Mouse (Mus musculus): ENCODE measurements at regions not wholly inside any gene's neighbourhood (a gene's known extent, or its start where the extent isn't known, plus 50 kb on each side); places are given as distances from the start of the nearest gene placed in this dataset.
"Not testable (repeated sequence)": the region's sequence is repeated elsewhere in the genome, so short reads cannot be mapped to it uniquely, and the experiment has no call there.

GRCm38 (mm10) chr8:113465156-113465555, 170.2 kb upstream of the Mon1b start:
- DNase-seq (ENCODE audit: extremely low read depth, insufficient read length, low spot score): no peak

- no peak for DNase-seq (ENCODE audit: extremely low read depth, insufficient read length, low spot score)
Measured at GRCm38 (mm10) chr8:113466683-113467082, 168.7 kb upstream of the Mon1b start.

GRCm38 (mm10) chr8:113489436-113490107, 145.8 kb upstream of the Mon1b start:
- DNase-seq (ENCODE audit: extremely low read depth, insufficient read length, low spot score): no peak

- DNase-seq (ENCODE audit: extremely low read depth, insufficient read length, low spot score): no peak
Measured at GRCm38 (mm10) chr8:113490891-113491290, 144.5 kb upstream of the Mon1b start.

GRCm38 (mm10) chr8:113496896-113497295, 138.5 kb upstream of the Mon1b start:
- DNase-seq (ENCODE audit: extremely low read depth, insufficient read length, low spot score): no peak

- DNase-seq (ENCODE audit: extremely low read depth, insufficient read length, low spot score): no peak
Measured at GRCm38 (mm10) chr8:113502671-113503070, 132.7 kb upstream of the Mon1b start.

GRCm38 (mm10) chr8:113512856-113513255, 122.5 kb upstream of the Mon1b start:
- no peak for DNase-seq (ENCODE audit: extremely low read depth, insufficient read length, low spot score)

- no peak for DNase-seq (ENCODE audit: extremely low read depth, insufficient read length, low spot score)
Measured at GRCm38 (mm10) chr8:113513886-113514730, 121.3 kb upstream of the Mon1b start.

GRCm38 (mm10) chr8:113514731-113515375, 120.5 kb upstream of the Mon1b start:
- not testable (repeated sequence) for DNase-seq (ENCODE audit: extremely low read depth, insufficient read length, low spot score)

- no peak for DNase-seq (ENCODE audit: extremely low read depth, insufficient read length, low spot score)
Measured at GRCm38 (mm10) chr8:113516176-113516575, 119.2 kb upstream of the Mon1b start.

- DNase-seq (ENCODE audit: extremely low read depth, insufficient read length, low spot score): no peak
Measured at GRCm38 (mm10) chr8:113517912-113518311, 117.5 kb upstream of the Mon1b start.

GRCm38 (mm10) chr8:113523561-113523960, 111.8 kb upstream of the Mon1b start:
- DNase-seq (ENCODE audit: extremely low read depth, insufficient read length, low spot score): peak; percentile 65

GRCm38 (mm10) chr8:113531116-113531665, 104.2 kb upstream of the Mon1b start:
- no peak for DNase-seq (ENCODE audit: extremely low read depth, insufficient read length, low spot score)

- no peak for DNase-seq (ENCODE audit: extremely low read depth, insufficient read length, low spot score)
Measured at GRCm38 (mm10) chr8:113532881-113533280, 102.5 kb upstream of the Mon1b start.

GRCm38 (mm10) chr8:113541437-113541836, 94.0 kb upstream of the Mon1b start:
- no peak for DNase-seq (ENCODE audit: extremely low read depth, insufficient read length, low spot score)

GRCm38 (mm10) chr8:113542082-113542481, 93.3 kb upstream of the Mon1b start:
- DNase-seq (ENCODE audit: extremely low read depth, insufficient read length, low spot score): no peak

GRCm38 (mm10) chr8:113542713-113543112, 92.7 kb upstream of the Mon1b start:
- DNase-seq (ENCODE audit: extremely low read depth, insufficient read length, low spot score): no peak

- no peak for DNase-seq (ENCODE audit: extremely low read depth, insufficient read length, low spot score)
Measured at GRCm38 (mm10) chr8:113549200-113549599, 86.2 kb upstream of the Mon1b start.

GRCm38 (mm10) chr8:113551454-113552273, 83.7 kb upstream of the Mon1b start:
- DNase-seq (ENCODE audit: extremely low read depth, insufficient read length, low spot score): no peak

GRCm38 (mm10) chr8:113552826-113553225, 82.6 kb upstream of the Mon1b start:
- no peak for DNase-seq (ENCODE audit: extremely low read depth, insufficient read length, low spot score)
